Mouse (Mus musculus) CH12F3 (cell line): ENCODE results near the gene BC117090.
"Not testable (repeated sequence)": the region's sequence is repeated elsewhere in the genome, so short reads cannot be mapped to it uniquely, and the experiment has no call there.

ENCODE experiments used
- in situ Hi-C: fragments of 300-500 bp; cut with MboI; formaldehyde crosslinking; loops from 2 replicates; pipeline ENCODE4 v1.14.3; 2020; ENCODE audit warnings: low sequenced_read_pairs

The BC117090 gene

DNA sequence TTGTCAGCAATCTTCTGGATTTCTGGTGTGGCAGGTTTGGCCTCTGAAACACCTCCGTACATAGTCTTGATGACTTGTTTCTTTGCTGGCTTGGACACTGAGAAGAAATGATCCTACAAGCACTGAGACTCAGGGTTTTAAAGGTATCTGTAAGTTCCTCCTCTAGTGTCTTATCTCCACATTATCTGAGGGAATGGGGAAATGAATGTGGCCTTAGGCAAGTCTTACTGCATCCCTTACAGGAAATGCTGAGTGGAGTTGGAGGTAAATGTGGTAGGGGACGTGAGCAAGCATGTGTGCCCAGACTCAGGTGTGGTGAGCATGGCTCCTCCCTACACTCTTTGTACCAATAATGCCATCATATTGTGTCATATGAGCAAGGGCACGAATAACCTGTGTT lies at the start of gene BC117090:
Gene BC117090 (minus strand): TSS at position 101 of the 400 bp plus-strand sequence.
- in situ Hi-C loops: no loop called here

DNA sequence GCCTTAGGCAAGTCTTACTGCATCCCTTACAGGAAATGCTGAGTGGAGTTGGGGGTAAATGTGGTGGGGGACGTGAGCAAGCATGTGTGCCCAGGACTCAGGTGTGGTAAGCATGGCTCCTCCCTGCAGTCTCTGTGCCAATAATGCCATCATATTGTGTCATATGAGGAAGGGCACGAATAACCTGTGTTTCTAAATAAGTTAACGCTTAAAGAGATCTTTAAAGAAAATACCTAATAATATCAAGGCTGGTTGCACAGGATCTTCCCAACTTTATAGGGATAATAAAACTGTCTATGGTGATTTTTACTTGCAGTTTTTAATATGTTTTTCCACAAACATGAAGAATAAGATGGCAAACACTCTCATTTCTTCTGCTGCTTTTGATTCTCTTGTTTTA lies 33.5 kb upstream of the BC117090 start, which contains the start of gene BC100530:
Gene BC100530 (minus strand): TSS at position 101 of the 400 bp plus-strand sequence.
- in situ Hi-C loops: not testable (repeated sequence)

DNA sequence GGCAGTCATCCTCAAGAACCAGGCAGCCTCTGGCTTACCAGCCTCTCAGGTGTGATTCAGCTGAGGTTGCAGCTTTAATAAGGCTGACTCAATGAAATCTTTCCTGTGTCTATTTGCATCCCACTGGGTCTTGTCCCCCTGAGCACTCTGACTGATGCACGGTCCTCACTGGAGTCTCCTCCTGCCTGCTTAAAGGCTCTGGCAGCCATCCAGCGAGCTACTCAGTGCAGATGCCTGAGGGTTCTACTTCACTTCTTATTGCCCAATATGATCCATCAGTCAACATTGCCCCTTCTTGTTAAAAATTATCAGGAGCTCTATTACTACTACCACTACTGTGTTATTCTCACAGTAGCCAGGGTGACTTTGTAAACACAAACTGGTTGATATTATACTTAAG lies 3.0 kb upstream of the BC117090 start:
- in situ Hi-C loops: no loop called here

DNA sequence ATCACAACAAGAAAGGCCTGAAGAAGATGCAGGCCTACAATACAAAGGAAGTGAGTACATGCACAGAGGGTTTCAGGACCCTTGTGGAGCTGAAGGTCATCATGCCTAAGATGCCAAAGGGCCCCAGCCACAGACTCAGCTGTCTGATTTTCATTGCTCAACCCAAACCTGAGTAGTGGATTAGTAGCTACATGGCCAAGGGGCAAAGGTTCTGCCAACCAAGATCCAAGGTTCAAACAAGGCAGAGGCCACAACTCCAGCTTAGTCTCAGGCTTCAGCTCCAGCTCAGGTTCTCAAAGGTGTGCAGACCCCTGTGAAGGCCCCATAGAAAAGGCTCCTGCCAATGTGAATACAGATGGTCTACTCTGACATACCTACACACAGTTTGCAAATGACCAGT lies 14.8 kb downstream of the BC117090 start:
- in situ Hi-C loops: no loop called here

DNA sequence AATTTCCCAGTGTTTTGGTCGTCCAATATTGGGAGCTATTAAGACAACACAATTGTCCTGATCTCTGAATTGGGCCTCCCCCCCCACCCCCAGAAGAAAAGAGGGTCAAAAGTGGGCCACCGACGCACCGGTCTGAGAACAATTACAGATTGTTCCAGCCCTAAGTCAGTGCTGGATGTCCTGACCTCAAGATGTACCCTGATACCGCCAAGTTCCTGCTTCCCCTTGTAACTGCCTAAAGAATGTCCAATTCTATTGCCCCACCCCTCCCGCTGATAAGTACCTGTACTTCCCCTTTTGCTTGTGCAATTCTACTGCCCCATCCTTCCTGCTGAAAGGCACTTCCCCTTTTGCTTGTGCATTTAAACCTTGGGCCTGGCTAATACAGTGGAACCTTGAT lies 18.0 kb downstream of the BC117090 start:
- in situ Hi-C loops: not testable (repeated sequence)

DNA sequence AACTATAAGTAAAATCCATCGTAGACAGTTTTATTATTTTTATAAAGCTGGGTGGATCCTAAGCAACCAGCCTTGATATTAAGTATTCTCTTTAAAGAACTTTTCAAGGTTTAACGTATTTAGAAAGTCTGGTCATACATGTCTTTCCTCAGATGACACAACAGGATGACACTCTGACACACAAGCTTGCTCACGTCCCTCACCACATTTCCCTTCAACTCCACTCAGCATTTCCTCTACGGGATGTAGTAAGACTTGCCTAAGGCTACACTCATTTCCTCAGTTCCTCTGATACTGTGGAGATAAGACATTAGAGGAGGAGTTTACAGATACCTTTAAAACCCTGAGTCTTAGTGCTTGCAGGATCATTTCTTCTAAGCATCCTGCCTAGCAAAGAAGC lies 26.5 kb downstream of the BC117090 start:
- in situ Hi-C loops: no loop called here

DNA sequence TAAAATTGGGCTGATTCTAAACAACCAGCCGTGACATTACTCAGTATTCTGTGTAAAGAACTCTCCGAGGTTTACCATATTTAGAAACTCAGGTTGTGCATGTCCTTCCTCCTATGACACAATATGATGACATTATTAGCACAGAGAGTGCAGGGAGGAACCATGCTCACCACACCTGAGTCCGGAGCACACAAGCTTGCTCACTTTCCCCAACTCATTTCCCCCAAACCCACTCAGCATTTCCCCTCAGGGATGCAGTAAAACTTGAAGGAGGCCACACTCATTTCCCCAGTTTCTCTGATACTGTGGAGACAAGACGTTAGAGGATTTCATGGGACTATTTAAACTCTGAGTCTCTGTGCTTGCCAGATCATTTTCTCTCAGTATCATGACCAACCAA lies 45.0 kb downstream of the BC117090 start:
- in situ Hi-C loops: no loop called here

DNA sequence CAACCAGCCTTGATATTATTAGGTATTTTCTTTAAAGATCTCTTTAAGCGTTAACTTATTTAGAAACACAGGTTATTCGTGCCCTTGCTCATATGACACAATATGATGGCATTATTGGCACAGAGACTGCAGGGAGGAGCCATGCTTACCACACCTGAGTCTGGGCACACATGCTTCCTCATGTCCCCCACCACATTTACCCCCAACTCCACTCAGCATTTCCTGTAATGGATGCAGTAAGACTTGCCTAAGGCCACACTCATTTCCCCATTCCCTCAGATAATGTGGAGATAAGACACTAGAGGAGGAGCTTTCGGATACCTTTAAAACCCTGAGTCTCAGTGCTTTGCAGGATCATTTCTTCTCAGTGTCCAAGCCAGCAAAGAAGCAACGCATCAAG lies 57.3 kb downstream of the BC117090 start, which contains the start of gene Stfa1:
Gene Stfa1 (plus strand): TSS at position 156 of the 400 bp plus-strand sequence.
- in situ Hi-C loops: not testable (repeated sequence)
